Mouse (Mus musculus) erythroid progenitor cell, adult 5-6 weeks (primary cell): ENCODE measurements around the gene Fbln2. TPM values are rescaled to one million over a fixed set of nuclear protein-coding genes. Genes with fewer than 3 reads are reported as not detected.

Experiments
- ATAC-seq: replicated peaks from 2 replicates; pipeline ENCODE4 v1.8.0; 2016; ENCODE audit warnings: moderate number of reproducible peaks, mild to moderate bottlenecking, moderate TSS enrichment, inconsistent platforms; ENCODE audit not compliant: poor library complexity, low FRiP score, severe bottlenecking
- total RNA-seq, 2 experiments: library from RNA; stranded (forward) in 1 of 2; stranded (reverse) in 1 of 2; fragments of 150-400 nt in 1 of 2; fragments of 186-747, 209-891 nt in 1 of 2; gene quantifications; 2 replicates each; pipeline versions ENCODE4 v1.2.3 to v1.2.4; 2015 to 2017; ENCODE audit warnings: low replicate concordance in 2 of 2

Gene Fbln2
- total RNA-seq, 2 experiments from 2014 or later: not detected

DNA sequence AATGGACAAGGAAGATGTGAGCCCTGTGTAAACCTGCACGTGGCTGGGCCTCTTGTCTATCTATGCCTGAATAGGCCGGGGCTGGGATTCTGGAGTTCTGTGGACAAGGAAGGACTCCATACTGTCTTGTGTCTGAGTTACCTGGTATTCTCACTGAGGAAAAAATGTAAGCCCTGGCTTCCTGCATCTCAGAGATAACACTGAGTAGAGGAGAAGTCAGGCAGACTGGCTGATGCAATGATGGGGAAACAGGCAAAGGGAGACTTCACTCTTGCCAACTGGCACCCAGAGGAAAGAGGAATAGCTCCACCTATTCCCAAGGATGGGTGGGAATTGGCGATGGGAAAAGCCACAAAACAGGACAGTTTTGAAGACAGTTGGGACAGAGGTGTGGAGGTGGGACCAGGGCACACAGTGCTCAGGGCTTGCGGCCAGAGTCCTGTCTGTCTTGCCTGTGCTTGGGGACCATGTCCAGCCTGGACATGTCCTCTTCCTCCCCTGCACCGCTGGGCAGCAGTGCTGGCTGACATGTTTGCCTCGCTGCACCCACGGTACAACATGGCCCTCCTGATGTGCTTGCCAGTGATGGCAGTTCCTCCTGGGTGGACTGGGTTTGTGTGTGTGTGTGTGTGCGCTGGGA lies 48.2 kb downstream of the Fbln2 start:
- ATAC-seq: no peak

DNA sequence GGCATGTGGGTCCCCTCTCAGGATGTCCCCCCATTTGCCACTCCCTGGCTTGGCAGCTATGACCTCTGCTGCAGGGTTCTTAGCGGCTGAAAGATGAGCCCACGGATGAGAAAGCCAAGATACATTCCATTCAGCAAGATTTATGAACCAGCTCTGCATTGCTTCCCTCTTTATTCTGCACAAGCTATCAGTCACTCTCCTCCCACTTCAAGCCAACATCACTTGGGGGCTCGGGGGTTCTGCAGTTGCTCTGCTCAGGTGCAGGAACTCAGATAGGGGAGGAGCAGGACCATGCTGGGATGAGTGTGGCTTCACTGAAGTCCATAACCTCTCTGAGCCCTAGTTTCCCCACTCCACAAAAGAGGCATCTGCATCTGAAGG lies 48.7 kb downstream of the Fbln2 start:
- ATAC-seq: no peak

DNA sequence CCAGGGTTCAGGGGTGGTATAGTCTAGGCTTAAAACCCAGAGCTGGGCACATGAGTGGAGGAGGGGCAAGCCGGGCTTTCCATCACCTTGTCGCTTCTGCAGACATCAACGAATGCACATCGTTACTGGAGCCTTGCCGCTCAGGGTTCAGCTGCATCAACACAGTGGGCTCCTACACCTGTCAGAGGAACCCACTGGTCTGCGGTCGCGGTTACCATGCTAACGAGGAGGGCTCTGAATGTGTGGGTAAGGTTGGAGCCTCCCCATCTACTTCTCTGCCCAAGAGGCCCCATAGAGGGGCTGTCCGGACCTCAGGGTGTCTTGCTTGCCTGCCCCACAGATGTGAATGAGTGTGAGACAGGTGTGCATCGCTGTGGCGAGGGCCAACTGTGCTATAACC lies 53.4 kb downstream of the Fbln2 start:
- no peak for ATAC-seq

DNA sequence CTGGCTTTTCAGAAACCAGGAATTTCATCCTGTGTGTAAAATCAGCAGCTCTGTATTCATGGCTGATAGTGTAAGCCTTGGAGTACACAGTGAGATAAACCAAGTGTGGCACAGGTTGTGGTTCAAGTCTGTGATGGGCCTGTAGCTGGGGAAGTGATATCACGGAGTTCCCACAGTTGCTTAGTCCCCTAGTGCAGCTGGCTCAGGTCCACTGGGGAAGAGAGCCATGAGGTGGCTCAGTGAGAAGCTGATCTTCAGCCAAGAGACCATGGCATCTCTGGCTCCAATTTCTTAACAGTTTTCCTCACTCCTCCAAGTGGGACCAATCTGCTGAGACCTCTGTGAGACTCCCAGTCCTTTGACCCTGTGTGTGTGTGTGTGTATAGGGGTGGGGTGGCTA lies 54.4 kb downstream of the Fbln2 start:
- no peak for ATAC-seq

DNA sequence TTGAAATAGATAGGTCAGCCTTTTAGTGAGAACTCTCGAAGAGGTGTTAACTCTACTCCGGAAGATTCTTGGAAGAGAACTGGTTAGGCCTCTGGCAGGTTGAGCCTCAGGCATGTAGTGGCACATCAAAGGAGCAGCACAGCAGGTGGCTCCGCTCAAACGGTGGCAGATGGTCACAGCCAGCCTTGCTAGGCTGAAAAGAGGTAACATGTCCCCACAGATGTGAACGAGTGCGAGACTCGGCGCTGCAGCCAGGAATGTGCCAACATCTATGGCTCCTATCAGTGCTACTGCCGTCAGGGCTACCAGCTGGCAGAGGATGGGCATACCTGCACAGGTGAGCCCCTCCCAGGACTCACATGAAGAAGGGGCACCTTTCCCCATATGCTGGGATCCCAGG lies 56.1 kb downstream of the Fbln2 start:
- ATAC-seq: no peak

DNA sequence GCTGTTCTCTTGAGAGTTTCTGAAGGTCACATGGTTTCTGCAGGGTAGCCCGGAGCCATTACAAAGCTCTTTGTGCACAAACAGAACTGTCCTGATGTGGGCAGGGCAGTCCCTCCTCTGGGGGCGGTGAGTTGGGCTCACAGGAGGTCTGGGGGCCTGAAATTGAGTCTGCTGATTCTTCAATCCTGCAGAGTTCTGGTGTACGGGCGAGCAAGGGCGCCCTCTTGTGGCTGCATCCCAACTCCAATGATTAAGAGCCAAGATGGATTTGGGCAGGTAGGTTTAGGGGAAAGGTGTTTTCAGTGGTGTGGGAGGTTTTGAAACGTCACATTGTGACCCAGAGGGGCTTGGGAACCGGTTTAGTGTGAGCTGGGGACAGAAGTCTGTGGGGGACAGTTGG lies 65.3 kb downstream of the Fbln2 start:
- ATAC-seq: no peak

DNA sequence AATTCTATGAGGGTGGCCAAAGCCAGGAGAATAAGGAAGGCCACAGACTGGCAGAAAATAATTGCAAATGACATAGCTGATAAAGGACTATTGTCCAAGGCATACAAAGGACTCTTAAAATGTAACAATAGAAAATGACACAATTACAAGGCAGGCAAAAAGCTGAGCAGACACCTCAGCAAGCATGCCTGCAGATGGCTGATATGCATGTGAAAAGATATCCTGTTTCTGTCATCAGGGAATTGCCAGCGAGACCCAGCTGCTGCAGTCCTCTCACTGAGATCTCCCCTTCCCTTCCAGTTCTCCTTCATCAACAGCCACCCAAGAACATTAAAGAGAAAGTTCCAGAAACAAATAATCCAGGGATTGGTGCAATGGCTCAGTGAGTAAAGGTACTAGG lies 66.0 kb downstream of the Fbln2 start:
- ATAC-seq: no peak

DNA sequence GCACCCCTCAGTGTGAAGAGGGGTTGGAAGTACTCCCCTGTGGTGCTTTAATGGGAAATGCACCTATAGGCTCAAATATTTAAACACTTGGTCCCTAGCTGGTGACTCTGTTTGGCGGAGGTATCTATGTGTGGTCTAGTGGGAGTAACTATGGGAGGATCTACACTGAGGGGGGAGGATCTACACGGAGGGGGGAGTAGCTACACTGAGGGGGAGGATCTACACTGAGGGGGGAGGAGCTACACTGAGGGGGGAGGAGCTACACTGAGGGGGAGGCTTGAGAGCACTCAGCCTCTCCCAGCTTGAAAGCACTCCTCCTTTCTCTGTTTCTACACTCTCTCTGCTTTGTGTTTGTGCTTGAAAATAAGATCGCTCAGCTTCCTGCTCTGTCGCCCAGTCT lies 67.2 kb downstream of the Fbln2 start:
- no peak for ATAC-seq

DNA sequence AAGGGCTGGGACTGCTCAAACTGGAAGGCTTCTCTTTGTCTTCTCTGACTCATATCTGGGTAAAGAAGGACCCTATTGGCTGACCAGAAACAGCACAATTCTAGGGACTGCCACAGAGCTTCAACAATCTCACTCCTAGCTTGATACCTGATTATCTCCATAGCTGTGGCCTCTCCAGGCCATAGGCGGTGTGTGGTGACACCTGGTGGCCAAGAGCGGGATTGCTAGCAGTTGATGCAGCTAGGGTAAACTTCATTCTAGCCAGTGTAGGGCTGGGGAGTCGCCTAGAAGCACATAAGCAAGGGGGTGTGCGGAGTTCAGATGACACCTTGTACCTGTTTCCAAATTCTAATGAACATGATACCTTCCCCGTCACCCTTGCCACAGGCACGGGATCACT lies 69.0 kb downstream of the Fbln2 start:
- ATAC-seq: peak; percentile 69

DNA sequence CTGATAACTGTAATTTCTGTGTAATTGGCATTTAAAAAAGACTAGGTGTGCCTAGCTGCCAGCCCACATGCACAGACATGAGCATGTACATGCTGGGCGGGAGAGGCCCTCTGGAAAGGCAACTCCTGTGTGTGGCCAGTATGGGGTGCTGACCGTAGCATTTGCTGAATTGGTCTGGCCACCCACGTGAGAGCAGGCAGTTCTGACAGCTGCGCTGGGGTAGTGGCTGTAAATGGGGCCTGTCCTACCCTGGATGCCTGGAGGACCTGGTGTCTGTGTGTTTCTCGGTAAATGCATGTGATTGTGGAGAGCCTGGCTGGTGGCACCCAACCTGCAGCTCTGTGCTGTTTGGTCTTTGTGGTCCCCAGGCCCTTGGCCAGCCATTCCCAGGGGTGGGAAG lies 69.5 kb downstream of the Fbln2 start:
- no peak for ATAC-seq

DNA sequence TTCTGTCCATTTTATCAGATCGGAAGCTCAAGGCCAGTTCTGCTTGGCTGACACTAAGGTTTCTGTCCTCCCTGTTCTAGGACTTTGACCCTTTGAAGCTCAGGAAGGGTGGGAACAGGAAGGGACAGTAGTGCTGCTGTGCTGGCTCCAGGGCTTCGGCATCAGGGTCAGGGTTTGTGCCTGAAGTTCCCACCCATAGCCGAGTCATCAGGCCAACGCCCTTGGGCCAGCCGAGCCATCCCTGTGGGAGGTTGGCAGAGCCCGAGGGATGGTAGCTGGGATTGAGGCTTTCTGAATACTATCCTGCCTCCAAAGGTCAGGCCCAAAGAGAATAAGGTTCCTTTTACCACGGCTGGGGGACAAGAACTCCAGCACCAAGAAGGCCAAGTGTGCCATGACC lies 70.8 kb downstream of the Fbln2 start:
- ATAC-seq: no peak

DNA sequence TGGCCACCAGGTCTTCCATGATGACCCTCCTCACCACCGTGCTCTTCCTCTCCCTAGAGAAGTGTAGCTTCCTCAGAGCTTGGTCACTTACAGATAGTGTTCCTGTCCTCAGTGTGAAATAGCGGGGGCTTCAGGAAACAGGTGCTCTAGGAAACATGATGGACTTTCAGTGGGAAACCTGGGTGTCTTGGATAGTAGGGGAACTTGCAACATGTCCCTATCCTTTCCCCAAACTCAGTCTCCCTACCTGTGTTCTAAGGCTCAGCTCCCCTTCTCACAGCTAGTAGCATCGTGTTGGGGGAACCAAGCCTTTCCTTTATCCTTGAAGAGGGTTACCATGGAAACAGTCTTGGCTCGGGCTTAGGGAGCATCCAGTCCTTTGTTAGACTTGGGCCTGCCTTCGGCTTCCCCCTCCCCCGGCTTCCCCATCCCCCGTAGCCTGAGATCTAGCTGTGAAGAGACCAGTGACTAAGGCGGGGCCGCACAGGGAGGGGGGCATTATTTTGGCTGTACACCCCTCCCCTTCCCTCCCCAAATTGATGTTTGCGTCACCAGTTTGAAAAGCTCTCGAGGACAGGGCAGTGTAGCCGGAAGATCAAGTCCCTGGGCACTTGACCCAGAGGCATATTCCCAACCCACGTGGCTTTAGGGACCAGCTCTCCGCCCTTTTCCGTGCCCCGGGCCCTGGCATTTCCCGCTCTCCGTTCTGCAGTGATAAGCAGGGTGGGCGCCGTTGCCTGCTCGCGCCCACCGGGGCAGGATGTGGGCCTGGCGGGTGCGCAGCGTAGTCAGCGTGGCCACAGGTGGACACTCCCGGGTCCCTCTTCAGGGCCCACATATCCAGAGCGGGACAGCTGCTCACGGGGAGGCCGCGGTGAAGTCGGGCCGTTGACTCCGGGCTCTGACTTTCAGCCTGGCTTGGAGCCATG lies 72.5 kb downstream of the Fbln2 start:
- ATAC-seq: no peak

DNA sequence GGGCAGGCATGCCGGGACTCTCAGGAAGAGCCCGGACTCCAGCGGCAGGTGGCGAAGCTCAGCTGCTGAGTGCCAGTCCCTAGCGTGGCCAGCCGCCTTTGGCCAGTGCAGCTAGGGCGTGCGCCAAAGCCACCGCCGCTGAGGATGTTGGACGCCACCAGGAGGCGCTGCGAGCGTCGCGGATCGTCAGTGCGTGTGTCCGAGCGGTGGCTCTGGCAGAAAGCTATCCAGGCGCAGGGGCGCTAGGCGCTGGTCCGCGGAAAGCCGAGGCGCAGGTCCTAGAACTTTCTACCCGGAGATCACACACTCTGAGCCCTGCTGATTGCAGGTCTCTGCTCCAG lies 73.2 kb downstream of the Fbln2 start:
- no peak for ATAC-seq

DNA sequence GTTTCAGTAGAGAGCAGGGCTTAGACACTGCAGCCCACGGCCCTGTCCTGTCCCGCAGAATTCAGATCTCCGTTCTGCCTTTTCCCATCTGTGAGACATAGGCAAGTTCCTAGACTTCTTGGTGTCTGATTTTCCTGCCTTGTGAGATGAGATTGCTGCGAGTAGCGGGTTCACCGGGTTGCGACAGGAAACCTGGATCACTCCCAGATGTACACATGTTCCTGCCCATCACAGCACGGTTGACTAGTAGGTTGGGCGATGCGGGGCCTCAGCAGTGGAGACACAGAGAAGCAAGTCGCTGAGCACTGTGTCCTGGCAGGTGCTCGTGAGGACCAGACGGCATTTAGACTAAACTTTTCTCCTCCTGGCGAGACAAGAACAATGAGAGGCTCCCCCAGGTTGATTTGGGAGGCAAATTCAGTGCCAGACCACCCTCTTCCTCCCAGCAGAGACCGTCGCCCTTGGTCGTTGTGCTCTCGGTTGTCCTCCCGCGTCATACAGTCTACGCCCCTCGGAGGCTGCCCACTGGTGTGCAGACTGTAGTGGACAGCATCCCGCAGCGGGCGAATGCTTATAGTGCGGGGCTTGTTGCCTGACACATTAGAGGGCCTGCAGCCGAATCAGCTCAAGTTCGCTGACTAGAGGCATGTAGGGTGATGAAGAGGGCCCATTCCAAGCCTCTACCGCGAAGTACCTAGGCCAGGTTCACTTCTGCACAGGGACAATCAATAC lies 73.7 kb downstream of the Fbln2 start:
- no peak for ATAC-seq

DNA sequence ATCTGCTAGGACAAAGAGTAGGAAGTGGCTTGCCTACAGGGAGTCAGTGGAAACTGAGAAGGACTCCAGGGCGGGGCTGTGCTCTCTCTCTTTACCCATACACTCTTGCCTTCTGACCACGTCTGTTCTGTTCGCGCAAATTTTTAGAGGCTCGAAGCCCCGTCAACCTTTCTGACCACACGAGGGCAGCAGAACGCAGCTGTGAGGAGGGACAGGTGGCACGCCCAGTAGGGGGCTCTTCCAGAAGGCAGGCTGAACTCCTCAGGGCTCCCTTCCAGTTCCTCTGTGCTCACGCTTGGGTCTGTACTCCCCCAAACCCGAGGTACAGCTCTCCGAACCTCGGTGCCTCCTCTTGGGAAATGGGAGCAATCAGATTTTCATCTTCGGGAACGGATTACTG lies 74.4 kb downstream of the Fbln2 start:
- ATAC-seq: no peak

DNA sequence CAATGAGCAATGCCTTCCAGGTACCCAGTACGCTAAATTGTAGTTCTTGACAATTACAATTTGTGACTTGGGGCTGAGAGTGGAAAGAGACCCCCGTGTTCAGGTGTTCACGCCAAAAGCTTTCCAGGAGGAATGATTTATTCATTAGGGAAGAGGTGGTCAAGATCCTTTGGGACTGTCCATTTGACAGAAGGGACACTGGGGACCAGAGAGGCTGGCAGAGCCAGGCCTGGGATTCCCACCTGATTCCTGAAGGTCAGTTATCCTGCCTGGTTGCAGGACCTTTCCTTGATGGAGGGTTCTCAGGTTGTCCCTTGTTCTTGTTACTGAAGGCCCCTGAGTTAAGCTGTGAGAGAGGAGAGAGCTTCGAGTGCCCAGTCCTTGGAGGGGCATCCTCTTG lies 74.9 kb downstream of the Fbln2 start:
- no peak for ATAC-seq

DNA sequence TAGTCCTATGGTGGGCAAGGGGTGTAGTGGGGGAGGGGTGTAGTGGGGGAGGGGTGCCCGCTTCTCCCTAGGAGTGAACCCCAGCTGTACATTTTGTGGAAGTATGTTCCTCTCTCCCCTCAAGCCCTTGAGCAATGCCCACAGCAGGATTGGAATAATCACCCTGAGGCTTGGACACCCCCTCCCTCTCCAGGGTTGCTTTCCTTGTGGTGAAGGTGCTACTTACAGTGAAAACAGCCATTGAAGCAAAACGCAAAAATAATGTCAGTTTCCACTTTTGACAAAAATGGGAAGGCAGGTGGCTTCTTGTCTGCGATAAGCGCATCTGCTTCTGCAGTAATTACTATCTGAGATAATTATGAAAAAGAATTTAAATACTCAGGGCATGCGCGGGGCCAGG lies 75.4 kb downstream of the Fbln2 start:
- ATAC-seq: no peak

DNA sequence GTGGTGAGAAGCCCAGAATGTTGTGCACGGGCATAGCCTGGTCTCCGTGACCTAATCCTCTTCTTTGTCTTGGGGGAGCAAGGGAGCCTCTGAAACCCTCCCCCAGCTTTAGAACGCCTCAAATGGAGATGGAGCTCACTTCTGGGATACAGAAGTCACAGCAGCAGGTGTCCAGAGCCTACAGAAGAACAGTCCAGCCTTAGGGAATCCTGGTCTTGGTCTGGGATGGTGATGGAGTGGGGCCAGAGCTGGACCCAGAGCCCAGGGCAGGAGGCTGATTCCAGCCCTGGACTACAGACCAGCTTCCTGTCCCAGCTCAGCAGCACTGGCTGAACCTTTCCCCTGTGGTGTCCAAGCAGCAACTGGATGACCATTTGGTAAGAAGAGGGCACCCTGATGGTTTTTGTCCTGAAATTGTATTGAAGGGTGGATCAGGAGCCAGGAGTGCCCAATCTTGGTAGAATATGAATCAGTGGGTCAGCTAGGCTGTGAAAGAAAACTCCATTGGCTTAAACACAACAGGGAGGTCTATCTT lies 76.1 kb downstream of the Fbln2 start:
- ATAC-seq: no peak

DNA sequence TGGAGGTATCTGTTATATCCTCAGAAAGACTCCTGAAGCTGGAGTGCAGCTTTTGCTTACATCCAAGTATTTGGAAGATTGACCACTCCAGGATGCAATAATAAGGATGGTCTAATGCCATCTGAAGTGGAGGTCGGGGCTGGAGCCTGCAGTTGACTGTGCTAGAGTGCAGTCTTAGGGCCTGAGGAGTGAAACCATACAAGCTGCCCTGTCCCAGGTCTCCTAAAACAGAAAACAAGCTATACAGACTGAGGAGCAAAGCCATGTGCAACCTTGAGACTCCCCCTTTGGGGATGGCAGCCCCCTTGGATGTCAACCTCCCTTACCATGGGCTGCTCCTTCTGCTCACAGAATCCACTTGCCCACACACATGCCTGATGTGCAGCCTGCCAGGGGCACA lies 76.7 kb downstream of the Fbln2 start:
- ATAC-seq: no peak

DNA sequence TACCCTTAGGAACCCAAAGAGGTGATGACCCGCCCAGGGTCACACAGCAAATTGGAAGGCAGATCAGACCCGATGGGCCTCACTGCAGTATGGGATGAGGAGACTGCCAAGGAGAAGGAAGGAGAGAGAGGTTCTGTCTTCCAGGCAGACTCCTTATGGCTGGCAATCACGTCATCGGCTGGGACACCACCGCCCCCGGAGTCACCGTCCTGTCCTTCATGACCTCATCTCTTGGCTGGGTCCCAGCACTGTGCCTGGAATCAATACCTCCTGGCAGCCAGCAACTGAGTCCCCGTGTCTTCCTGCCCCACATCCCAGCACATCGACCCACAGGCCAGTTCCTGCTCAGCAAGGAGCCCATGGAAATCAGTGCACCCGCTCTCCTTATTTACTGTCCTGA lies 78.7 kb downstream of the Fbln2 start:
- ATAC-seq: no peak

DNA sequence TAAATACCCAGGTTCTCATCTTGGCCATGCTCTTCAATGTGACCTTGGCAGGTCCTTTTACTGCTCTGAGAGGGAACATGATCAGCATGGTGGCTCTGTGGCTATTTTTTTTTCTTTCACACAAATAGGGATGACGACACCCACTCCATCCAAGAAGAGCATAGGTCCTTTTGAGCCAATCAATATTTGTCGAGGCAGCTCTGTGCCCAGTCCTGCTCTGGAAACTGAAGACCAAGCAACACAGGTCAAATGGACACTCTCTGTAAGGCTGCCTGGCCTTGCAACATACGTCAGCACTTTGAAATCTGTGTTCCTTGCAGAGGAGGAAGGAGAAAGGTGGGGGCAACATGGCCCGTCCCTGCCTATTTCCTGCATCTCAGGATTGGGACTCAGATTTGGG lies 83.2 kb downstream of the Fbln2 start:
- no peak for ATAC-seq
